Mouse (Mus musculus) CH12.LX (cell line): Measurements from ENCODE around the gene Ttc3. TPM values are rescaled to one million over a fixed set of nuclear protein-coding genes. Genes with fewer than 3 reads are reported as not detected.
A peak's percentile ranks its signal among the peaks of the same experiment; 100 is the strongest.

Experiments used
- DNase-seq: peaks from one replicate; pipeline ENCODE4 v3.0.0-alpha.2; 2013; ENCODE audit errors: extremely low read depth
- H3K27ac ChIP-seq: 2 replicates; pipeline ENCODE4 v1.5.1; 2012; ENCODE audit warnings: low read depth, mild to moderate bottlenecking, control low read depth, moderate library complexity; ENCODE audit not compliant: insufficient read depth
- H3K27me3 ChIP-seq: replicated peaks from 2 replicates; pipeline ENCODE3; 2012; ENCODE audit warnings: inconsistent platforms
- H3K36me3 ChIP-seq, 2 experiments: replicated peaks in 1 of 2; 2 replicates each; pipeline versions ENCODE3 to v1.6.1; 2012; ENCODE audit warnings: inconsistent platforms in 1 of 2, low read length in 1 of 2, mild to moderate bottlenecking in 1 of 2, mixed read lengths in 1 of 2, moderate library complexity in 1 of 2; ENCODE audit not compliant: control insufficient read depth in 1 of 2, insufficient read depth in 1 of 2
- H3K4me1 ChIP-seq, 2 experiments: 2 replicates each; pipeline ENCODE4 v1.6.1; 2012; ENCODE audit warnings: inconsistent platforms in 1 of 2, moderate library complexity in 1 of 2; ENCODE audit not compliant: insufficient read depth in 2 of 2, control insufficient read depth in 1 of 2
- H3K4me2 ChIP-seq: 2 replicates; pipeline ENCODE4 v1.6.1; 2012; ENCODE audit warnings: low read depth, mild to moderate bottlenecking, control low read depth; ENCODE audit not compliant: poor library complexity, insufficient read depth, severe bottlenecking
- H3K4me3 ChIP-seq, 3 experiments: fragments of 150-350 bp in 1 of 3; sonication (generic) in 1 of 3; replicated peaks in 1 of 3; 2 replicates each; pipeline versions ENCODE3 to v1.5.1; 2011 to 2012; ENCODE audit warnings: low read depth in 2 of 3, low read length in 2 of 3, mild to moderate bottlenecking in 2 of 3, moderate library complexity in 2 of 3, control low read depth in 1 of 3, improper control_type of control experiment in 1 of 3, inconsistent platforms in 1 of 3, mixed read lengths in 1 of 3; ENCODE audit not compliant: poor library complexity in 1 of 3
- H3K79me2 ChIP-seq: replicated peaks from 2 replicates; pipeline ENCODE4 v1.6.1; 2012; ENCODE audit warnings: mild to moderate bottlenecking, moderate library complexity; ENCODE audit not compliant: control insufficient read depth, poor library complexity, insufficient read depth, severe bottlenecking; ENCODE audit errors: extremely low read depth
- H3K9ac ChIP-seq: 2 replicates; pipeline ENCODE4 v1.6.1; 2012; ENCODE audit warnings: low read depth, mild to moderate bottlenecking, control low read depth, moderate library complexity; ENCODE audit not compliant: insufficient read depth
- H3K9me3 ChIP-seq: replicated peaks from 2 replicates; pipeline ENCODE3; 2012; ENCODE audit warnings: low read length, inconsistent platforms, mixed read lengths
- BHLHE40 ChIP-seq: IDR thresholded peaks from 2 replicates; pipeline ENCODE4 v1.6.1; 2011; ENCODE audit warnings: mild to moderate bottlenecking, low read depth, low read length, improper control_type of control experiment
- CHD2 ChIP-seq: IDR thresholded peaks from 2 replicates; pipeline ENCODE4 v1.6.1; 2011; ENCODE audit warnings: low read length, improper control_type of control experiment
- CTCF ChIP-seq, 2 experiments: IDR thresholded peaks in 1 of 2; conservative IDR thresholded peaks in 1 of 2; 2 replicates each; pipeline ENCODE4 v1.5.1; 2011 to 2012; ENCODE audit warnings: low read depth in 2 of 2, low read length in 2 of 2, improper control_type of control experiment in 1 of 2, inconsistent platforms in 1 of 2, mild to moderate bottlenecking in 1 of 2, moderate library complexity in 1 of 2
- EP300 ChIP-seq: IDR thresholded peaks from 2 replicates; pipeline ENCODE4 v1.6.1; 2011; ENCODE audit warnings: low read length, improper control_type of control experiment
- GABPA ChIP-seq: IDR thresholded peaks from 2 replicates; pipeline ENCODE4 v1.6.1; 2012; ENCODE audit warnings: low read depth, low read length, improper control_type of control experiment, inconsistent platforms; ENCODE audit not compliant: insufficient replicate concordance
- IRF4 ChIP-seq: IDR thresholded peaks from 2 replicates; pipeline ENCODE4 v1.6.1; 2014; ENCODE audit warnings: low read depth, mild to moderate bottlenecking, inconsistent platforms, low read length, improper control_type of control experiment
- JUN ChIP-seq: IDR thresholded peaks from 2 replicates; pipeline ENCODE4 v1.6.1; 2011; ENCODE audit warnings: low read depth, mild to moderate bottlenecking, low read length, improper control_type of control experiment, moderate library complexity; ENCODE audit not compliant: insufficient read depth
- JUND ChIP-seq: conservative IDR thresholded peaks from 2 replicates; pipeline ENCODE4 v1.6.1; 2011; ENCODE audit warnings: low read depth, low read length, improper control_type of control experiment
- MYC ChIP-seq: IDR thresholded peaks from 2 replicates; pipeline ENCODE4 v1.6.1; 2011; ENCODE audit warnings: low read depth, mild to moderate bottlenecking, improper control_type of control experiment, low read length
- PAX5 ChIP-seq: IDR thresholded peaks from 2 replicates; pipeline ENCODE4 v1.6.1; 2012; ENCODE audit warnings: low read length, inconsistent platforms, mixed read lengths
- POLR2AphosphoS2 ChIP-seq: IDR thresholded peaks from 2 replicates; pipeline ENCODE4 v1.6.1; 2011; ENCODE audit warnings: low read depth, low read length, improper control_type of control experiment
- RAD21 ChIP-seq: IDR thresholded peaks from 2 replicates; pipeline ENCODE4 v1.6.1; 2011; ENCODE audit warnings: low read depth, mild to moderate bottlenecking, low read length, improper control_type of control experiment, moderate library complexity
- RCOR1 ChIP-seq: conservative IDR thresholded peaks from 2 replicates; pipeline ENCODE4 v1.6.1; 2012; ENCODE audit warnings: low read depth, mild to moderate bottlenecking, inconsistent platforms, low read length, improper control_type of control experiment
- SIN3A ChIP-seq: IDR thresholded peaks from 2 replicates; pipeline ENCODE4 v1.6.1; 2012; ENCODE audit warnings: low read length, improper control_type of control experiment, inconsistent platforms
- SMC3 ChIP-seq: IDR thresholded peaks from 2 replicates; pipeline ENCODE4 v1.6.1; 2011; ENCODE audit warnings: low read depth, low read length, improper control_type of control experiment
- TBP ChIP-seq: conservative IDR thresholded peaks from 2 replicates; pipeline ENCODE4 v1.6.1; 2011; ENCODE audit warnings: low read depth, low read length, improper control_type of control experiment
- TCF12 ChIP-seq: IDR thresholded peaks from 2 replicates; pipeline ENCODE4 v1.6.1; 2014; ENCODE audit warnings: low read depth, mild to moderate bottlenecking, inconsistent platforms, low read length, improper control_type of control experiment
- UBTF ChIP-seq: IDR thresholded peaks from 2 replicates; pipeline ENCODE4 v1.6.1; 2012; ENCODE audit warnings: low read depth, mild to moderate bottlenecking, inconsistent platforms, low read length, improper control_type of control experiment, moderate library complexity
- USF1 ChIP-seq: IDR thresholded peaks from 2 replicates; pipeline ENCODE4 v1.6.1; 2014; ENCODE audit warnings: low read depth, mild to moderate bottlenecking, inconsistent platforms, low read length, improper control_type of control experiment
- ZC3H11A ChIP-seq: IDR thresholded peaks from 2 replicates; pipeline ENCODE4 v1.6.1; 2012; ENCODE audit warnings: low read depth, mild to moderate bottlenecking, inconsistent platforms, low read length, improper control_type of control experiment
- ZKSCAN1 ChIP-seq: IDR thresholded peaks from 2 replicates; pipeline ENCODE4 v1.6.1; 2012; ENCODE audit warnings: low read depth, inconsistent platforms, low read length, improper control_type of control experiment, borderline replicate concordance
- ZMIZ1 ChIP-seq: IDR thresholded peaks from 2 replicates; pipeline ENCODE4 v1.6.1; 2012; ENCODE audit warnings: low read depth, mild to moderate bottlenecking, inconsistent platforms, low read length, improper control_type of control experiment
- ZNF384 ChIP-seq: IDR thresholded peaks from 2 replicates; pipeline ENCODE4 v1.6.1; 2012; ENCODE audit warnings: low read depth, low read length, improper control_type of control experiment, inconsistent platforms
- dilution Hi-C: fragments of 300-500 bp; cut with MboI; formaldehyde crosslinking; loops from 2 replicates; pipeline ENCODE4 v1.14.3; 2020; ENCODE audit warnings: low sequenced_read_pairs; ENCODE audit not compliant: extremely low pct_unique_long_range_greater_than_20kb, extremely low pct_ligation_motif_present
- in situ Hi-C: fragments of 300-500 bp; cut with MboI; formaldehyde crosslinking; loops from 3 replicates; pipeline ENCODE4 v1.14.3; 2019; ENCODE audit warnings: low sequenced_read_pairs, low pct_ligation_motif_present, low pct_unique_long_range_greater_than_20kb, mixed read lengths
- polyA plus RNA-seq: library from polyadenylated mRNA; unstranded; fragments of >175 nt; gene quantifications from 2 replicates; pipeline ENCODE4 v1.2.1, GENCODE M21; 2012; ENCODE audit warnings: low read depth; ENCODE audit not compliant: insufficient read length
- total RNA-seq, 2 experiments: library from RNA; depleted of rRNA; stranded (reverse); fragments of 300-350 nt in 1 of 2; fragments of >200 nt in 1 of 2; gene quantifications; 2 replicates each; pipeline ENCODE4 v1.2.3; 2012 to 2014

Gene Ttc3
- total and polyA plus RNA-seq, 3 experiments = 59.0 to 74.5 (median 73.4) TPM

DNA sequence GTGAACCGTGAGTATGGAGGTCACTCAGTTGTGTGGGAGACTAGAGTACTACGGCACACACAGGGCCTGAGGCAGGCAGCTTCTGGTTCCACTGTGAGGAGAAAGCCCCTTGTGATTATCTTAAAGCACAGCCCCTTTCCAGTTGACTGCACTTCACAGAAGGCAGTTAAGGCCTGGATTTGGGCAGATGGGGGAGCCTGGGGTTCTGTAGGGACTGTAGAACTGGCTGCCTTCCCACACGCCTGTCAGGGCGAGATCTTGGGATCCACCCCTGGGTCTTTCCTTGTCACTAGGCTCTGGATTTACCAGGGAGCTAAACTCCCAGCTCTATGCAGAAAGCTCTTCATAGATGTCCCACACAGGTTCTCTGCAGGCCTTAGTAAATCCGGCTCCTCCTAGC lies 40.0 kb upstream of the Ttc3 start:
- Histone ChIP-seq H3K27ac (peak overlapping the region; percentile 3; the same call in 1 of the 2 replicates), H3K36me3 (peaks cover 0 to 2% of the 10 kb centered on the region in 2 experiments), H3K9me3 (no peaks in the 10 kb centered on the region), H3K9ac (peak overlapping the region; percentile 8; the same call in 1 of the 2 replicates), H3K4me2 (no peak overlapping the region), H3K27me3 (no peaks in the 10 kb centered on the region), H3K79me2 (no peaks in the 10 kb centered on the region), H3K4me3 (no peak overlapping the region), H3K4me1 (peaks cover 7 to 37% of the 10 kb centered on the region in 2 experiments)
- TF ChIP-seq SIN3A (no peak), IRF4 (no peak), ZNF384 (no peak), PAX5 (no peak), UBTF (no peak), RAD21 (no peak), ZMIZ1 (no peak), JUN (no peak), BHLHE40 (no peak), MYC (no peak), ZKSCAN1 (no peak), POLR2AphosphoS2 (no peak)
- dilution Hi-C loops = no loop called here
- in situ Hi-C loops = no loop called here
- DNase-seq = peak; percentile 60

DNA sequence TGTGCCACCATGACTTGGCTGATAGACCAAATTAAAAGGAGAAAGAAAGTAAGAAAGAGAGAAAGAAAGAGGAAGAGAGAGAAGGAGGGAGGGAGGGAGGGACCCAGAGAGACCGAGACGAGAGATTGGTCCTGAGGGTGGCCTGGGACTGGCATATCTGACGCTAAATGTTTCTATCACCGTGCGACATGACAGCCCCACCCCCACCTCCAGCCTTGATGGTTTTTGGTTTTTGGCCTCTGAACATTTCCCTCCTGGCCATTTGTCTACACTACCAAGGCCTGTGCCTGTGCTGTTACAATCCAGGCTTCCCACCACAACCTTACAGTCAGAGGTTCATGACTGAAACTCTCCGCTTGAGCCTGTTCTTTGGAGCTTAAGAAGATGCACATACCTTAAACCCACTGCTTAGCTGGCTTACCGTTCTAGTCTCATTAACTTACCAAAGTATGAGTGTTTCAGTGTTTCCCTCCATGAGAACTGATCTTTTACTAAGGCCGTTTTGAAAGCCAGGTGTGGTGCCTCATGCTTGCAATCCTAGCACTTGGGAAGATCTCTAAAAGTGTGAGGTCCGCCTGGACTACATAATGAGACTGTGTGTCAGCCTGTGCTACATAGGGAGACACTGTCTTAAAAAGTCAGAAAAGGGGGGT lies 39.1 kb upstream of the Ttc3 start:
- dilution Hi-C loops (no loop called here), in situ Hi-C loops (no loop called here)
- Histone ChIP-seq H3K4me3 (no peak overlapping the region), H3K27ac (0 out of 2 replicates have a peak overlapping the region, but pooled peaks have one; percentile 13), H3K36me3 (peaks cover 0 to 8% of the 10 kb centered on the region in 2 experiments), H3K79me2 (no peaks in the 10 kb centered on the region), H3K27me3 (no peaks in the 10 kb centered on the region), H3K9ac (no peak overlapping the region), H3K9me3 (no peaks in the 10 kb centered on the region), H3K4me1 (peaks cover 7 to 32% of the 10 kb centered on the region in 2 experiments), H3K4me2 (no peak overlapping the region; the same call in 1 of the 2 replicates)
- peak; percentile 60 for DNase-seq
- TF ChIP-seq USF1 = no peak
- no peak for TF ChIP-seq JUND
- no peak for TF ChIP-seq GABPA
- TF ChIP-seq ZC3H11A = no peak
- TF ChIP-seq CHD2 = peak; percentile 61
- TF ChIP-seq MYC = no peak
- peak; percentile 20; the same call in 1 of the 2 replicates for TF ChIP-seq TCF12
- TF ChIP-seq CTCF (conservative IDR thresholded peaks at IDR 0.05 in 1 of 2, IDR thresholded peaks at IDR 0.05 in 1 of 2; ENCODE audit: low read depth in 2 of 2, low read length in 2 of 2) = no peak
- TF ChIP-seq RCOR1 = no peak
- TF ChIP-seq SMC3 = no peak
- TF ChIP-seq EP300 = no peak
- no peak for TF ChIP-seq TBP
